Mouse (Mus musculus) MEL (cell line): ENCODE data around the gene Ccdc120. TPM values are rescaled to one million over a fixed set of nuclear protein-coding genes. Genes with fewer than 3 reads are reported as not detected.

Source experiments
- DNase-seq: peaks from one replicate; pipeline ENCODE4 v3.0.0; 2011; ENCODE audit warnings: low read depth, low spot score
- H3K27ac ChIP-seq: 2 replicates; pipeline ENCODE4 v1.5.1; 2012; ENCODE audit warnings: low read depth, mild to moderate bottlenecking, control low read depth, low read length, moderate library complexity; ENCODE audit not compliant: control insufficient read depth
- H3K27me3 ChIP-seq, 2 experiments: fragments of 150-350 bp in 1 of 2; sonication (generic) in 1 of 2; 2 replicates each; pipeline ENCODE4 v1.6.1; 2012; ENCODE audit warnings: low read length in 2 of 2, mild to moderate bottlenecking in 2 of 2, improper control_type of control experiment in 1 of 2, moderate library complexity in 1 of 2; ENCODE audit not compliant: insufficient read depth in 2 of 2, control insufficient read depth in 1 of 2
- H3K36me3 ChIP-seq, 2 experiments: 2 replicates each; pipeline ENCODE4 v1.6.1; 2012 to 2014; ENCODE audit warnings: low read length in 2 of 2, improper control_type of control experiment in 1 of 2, inconsistent platforms in 1 of 2, mild to moderate bottlenecking in 1 of 2; ENCODE audit not compliant: insufficient read depth in 2 of 2, control insufficient read depth in 1 of 2
- H3K4me1 ChIP-seq, 2 experiments: fragments of 150-350 bp in 1 of 2; sonication (generic) in 1 of 2; 2 replicates each; pipeline ENCODE4 v1.6.1; 2012; ENCODE audit warnings: low read length in 2 of 2, improper control_type of control experiment in 1 of 2, mild to moderate bottlenecking in 1 of 2; ENCODE audit not compliant: insufficient read depth in 2 of 2, control insufficient read depth in 1 of 2
- H3K4me3 ChIP-seq, 2 experiments: fragments of 150-350 bp in 1 of 2; sonication (generic) in 1 of 2; 2 replicates each; pipeline ENCODE4 v1.5.1; 2012; ENCODE audit warnings: low read depth in 2 of 2, low read length in 2 of 2, mild to moderate bottlenecking in 2 of 2, moderate library complexity in 2 of 2, control low read depth in 1 of 2, improper control_type of control experiment in 1 of 2; ENCODE audit not compliant: control insufficient read depth in 1 of 2, insufficient read depth in 1 of 2
- H3K79me2 ChIP-seq: 2 replicates; pipeline ENCODE4 v1.6.1; 2012; ENCODE audit warnings: mild to moderate bottlenecking, low read length, moderate library complexity; ENCODE audit not compliant: control insufficient read depth, poor library complexity, insufficient read depth
- H3K9ac ChIP-seq: 2 replicates; pipeline ENCODE4 v1.6.1; 2012; ENCODE audit warnings: low read depth, mild to moderate bottlenecking, control low read depth, low read length, moderate library complexity; ENCODE audit not compliant: control insufficient read depth, poor library complexity, severe bottlenecking
- H3K9me3 ChIP-seq: fragments of 150-350 bp; sonication (generic); replicated peaks from 2 replicates; pipeline ENCODE4 v1.6.1; 2012; ENCODE audit warnings: mild to moderate bottlenecking, low read length, improper control_type of control experiment, moderate library complexity; ENCODE audit not compliant: insufficient read depth
- EP300 ChIP-seq, 2 experiments: IDR thresholded peaks; 2 replicates each; pipeline ENCODE4 v1.6.1; 2011; ENCODE audit warnings: improper control_type of control experiment in 2 of 2, low read length in 2 of 2, low read depth in 1 of 2, mild to moderate bottlenecking in 1 of 2
- ETS1 ChIP-seq: IDR thresholded peaks from 2 replicates; pipeline ENCODE4 v1.6.1; 2012; ENCODE audit warnings: low read depth, mild to moderate bottlenecking, inconsistent platforms, low read length, improper control_type of control experiment, moderate library complexity
- GABPA ChIP-seq: IDR thresholded peaks from 2 replicates; pipeline ENCODE4 v1.6.1; 2012; ENCODE audit warnings: low read depth, mild to moderate bottlenecking, inconsistent platforms, low read length, improper control_type of control experiment, moderate library complexity
- GATA1 ChIP-seq: IDR thresholded peaks from 2 replicates; pipeline ENCODE4 v1.6.1; 2011; ENCODE audit warnings: low read depth, low read length, improper control_type of control experiment
- KAT2A ChIP-seq: conservative IDR thresholded peaks from 2 replicates; pipeline ENCODE4 v1.6.1; 2012; ENCODE audit warnings: low read depth, low read length, improper control_type of control experiment, inconsistent platforms
- MAFK ChIP-seq: IDR thresholded peaks from 2 replicates; pipeline ENCODE4 v1.6.1; 2011; ENCODE audit warnings: low read depth, mild to moderate bottlenecking, low read length, improper control_type of control experiment, borderline replicate concordance
- MXI1 ChIP-seq: IDR thresholded peaks from 2 replicates; pipeline ENCODE4 v1.6.1; 2011; ENCODE audit warnings: mild to moderate bottlenecking, low read depth, low read length, improper control_type of control experiment
- MYB ChIP-seq: IDR thresholded peaks from 2 replicates; pipeline ENCODE4 v1.6.1; 2011; ENCODE audit warnings: mild to moderate bottlenecking, low read depth, low read length, improper control_type of control experiment
- MYC ChIP-seq: IDR thresholded peaks from 2 replicates; pipeline ENCODE4 v1.6.1; 2011; ENCODE audit warnings: low read depth, mild to moderate bottlenecking, low read length, improper control_type of control experiment, moderate library complexity
- NRF1 ChIP-seq: IDR thresholded peaks from 2 replicates; pipeline ENCODE4 v1.6.1; 2014; ENCODE audit warnings: low read depth, mild to moderate bottlenecking, inconsistent platforms, low read length, improper control_type of control experiment, moderate library complexity; ENCODE audit not compliant: poor library complexity, insufficient read depth, severe bottlenecking
- POLR2AphosphoS2 ChIP-seq: IDR thresholded peaks from 2 replicates; pipeline ENCODE4 v1.6.1; 2011; ENCODE audit warnings: low read length, improper control_type of control experiment
- RAD21 ChIP-seq: IDR thresholded peaks from 2 replicates; pipeline ENCODE4 v1.6.1; 2011; ENCODE audit warnings: mild to moderate bottlenecking, low read depth, low read length, improper control_type of control experiment
- TCF12 ChIP-seq: IDR thresholded peaks from 2 replicates; pipeline ENCODE4 v1.6.1; 2014; ENCODE audit warnings: low read depth, mild to moderate bottlenecking, inconsistent platforms, low read length, improper control_type of control experiment, moderate library complexity
- USF1 ChIP-seq: IDR thresholded peaks from 2 replicates; pipeline ENCODE4 v1.6.1; 2014; ENCODE audit warnings: low read depth, mild to moderate bottlenecking, inconsistent platforms, low read length, improper control_type of control experiment, moderate library complexity
- USF2 ChIP-seq, 2 experiments: IDR thresholded peaks; 2 replicates each; pipeline ENCODE4 v1.6.1; 2011 to 2012; ENCODE audit warnings: improper control_type of control experiment in 2 of 2, low read length in 2 of 2, borderline replicate concordance in 1 of 2, inconsistent platforms in 1 of 2, low read depth in 1 of 2, mild to moderate bottlenecking in 1 of 2; ENCODE audit not compliant: insufficient read depth in 1 of 2
- ZKSCAN1 ChIP-seq: IDR thresholded peaks from 2 replicates; pipeline ENCODE4 v1.6.1; 2012; ENCODE audit warnings: low read depth, mild to moderate bottlenecking, inconsistent platforms, low read length, improper control_type of control experiment, moderate library complexity
- ZMIZ1 ChIP-seq: IDR thresholded peaks from 2 replicates; pipeline ENCODE4 v1.6.1; 2012; ENCODE audit warnings: low read depth, mild to moderate bottlenecking, inconsistent platforms, low read length, improper control_type of control experiment, moderate library complexity
- ZNF384 ChIP-seq: IDR thresholded peaks from 2 replicates; pipeline ENCODE4 v1.6.1; 2012; ENCODE audit warnings: low read depth, mild to moderate bottlenecking, inconsistent platforms, low read length, improper control_type of control experiment
- polyA plus RNA-seq, 2 experiments: library from polyadenylated mRNA; stranded (reverse) in 1 of 2; unstranded in 1 of 2; fragments of >175 nt in 1 of 2; fragments of >200 nt in 1 of 2; gene quantifications; 2 replicates each; pipeline versions ENCODE4 v1.2.1 to v1.2.4; 2012; ENCODE audit warnings: low replicate concordance in 2 of 2, low read depth in 1 of 2; ENCODE audit not compliant: insufficient read length in 2 of 2, insufficient read depth in 1 of 2, missing spikeins in 1 of 2
- total RNA-seq: library from RNA; depleted of rRNA; stranded (reverse); fragments of 300-350 nt; gene quantifications from 2 replicates; pipeline ENCODE4 v1.2.3, GENCODE M21; 2012

Ccdc120 gene
- total and polyA plus RNA-seq, 3 experiments, result 3.9 to 12.2 TPM; not detected in 1

DNA sequence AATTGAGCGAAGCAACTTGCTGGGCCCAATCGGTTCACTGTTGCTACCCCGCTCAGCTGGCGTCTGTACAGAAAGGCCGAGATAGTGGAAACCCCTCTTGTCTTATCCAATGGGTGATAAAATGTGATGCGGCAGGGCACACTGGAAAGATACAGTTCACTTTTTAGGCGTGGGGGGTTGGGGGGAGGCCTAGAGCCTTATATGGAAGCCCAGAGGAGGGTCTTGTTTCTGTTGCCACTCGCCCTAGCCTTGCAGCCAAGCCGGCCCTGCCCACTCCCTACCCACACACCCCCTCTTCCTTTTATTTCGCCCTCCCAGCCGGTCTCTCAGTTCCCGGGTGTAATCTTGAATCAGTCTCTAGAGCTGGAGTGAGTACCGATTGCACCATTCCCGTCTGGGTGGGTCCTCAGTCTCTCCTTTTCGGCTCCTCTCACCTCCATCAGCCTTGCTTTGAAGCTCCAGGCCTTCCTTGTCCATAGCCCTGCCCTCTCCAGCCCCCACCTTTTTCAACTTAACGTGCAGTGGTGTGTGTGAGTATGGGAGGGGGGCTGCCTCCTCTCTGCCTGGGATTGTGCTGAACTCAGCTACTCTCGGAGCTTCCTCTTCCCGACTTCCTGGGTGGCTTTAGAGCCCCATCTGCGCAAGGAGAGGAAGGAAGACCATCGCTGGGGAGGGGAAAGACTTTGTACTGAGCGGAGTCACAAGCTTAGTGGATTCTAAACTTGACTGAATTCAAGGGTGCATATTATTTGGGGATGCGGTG is 13.1 kb upstream of the Ccdc120 start (continued):
- TF ChIP-seq GATA1 (peak; percentile 72), MAFK (peak; percentile 85), MYC (no peak; the same call in 1 of the 2 replicates), POLR2AphosphoS2 (no peak)

DNA sequence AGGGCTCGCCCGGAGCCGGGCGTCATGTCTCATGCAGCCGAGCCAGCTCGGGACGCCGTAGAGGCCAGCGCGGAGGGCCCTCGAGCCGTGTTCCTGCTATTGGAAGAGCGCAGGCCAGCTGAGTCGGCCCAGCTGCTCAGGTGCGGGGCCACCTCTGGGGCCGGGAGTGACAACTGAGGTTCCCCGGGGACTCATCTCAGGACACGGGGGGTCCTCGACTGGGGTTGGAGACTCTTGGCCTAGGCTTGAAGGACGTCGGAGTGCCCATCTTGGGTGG is 12.2 kb upstream of the Ccdc120 start:
- Histone ChIP-seq H3K9ac (peak overlapping the region; percentile 60), H3K27ac (peak overlapping the region; percentile 86), H3K27me3 (no peaks in the 10 kb centered on the region), H3K4me1 (peaks cover 10 to 26% of the 10 kb centered on the region in 2 experiments), H3K79me2 (peaks cover 18% of the 10 kb centered on the region), H3K9me3 (no peaks in the 10 kb centered on the region), H3K4me3 (peak overlapping the region; percentile 72 to 75), H3K36me3 (peaks cover 5 to 17% of the 10 kb centered on the region in 2 experiments; a peak in 3 of 4 replicates)
- no peak for DNase-seq
- TF ChIP-seq ZMIZ1 (no peak), MAFK (no peak), KAT2A (no peak), MYC (no peak), EP300 (IDR thresholded peaks at IDR 0.05; ENCODE audit: low read depth in 1 of 2, low read length in 2 of 2) (no peak), ZNF384 (no peak), MXI1 (no peak), ETS1 (no peak; the same call in 1 of the 2 replicates), GABPA (no peak), USF2 (IDR thresholded peaks at IDR 0.05; ENCODE audit: borderline replicate concordance in 1 of 2, insufficient read depth in 1 of 2, low read depth in 1 of 2, low read length in 2 of 2) (no peak), RAD21 (no peak), USF1 (no peak), NRF1 (no peak), POLR2AphosphoS2 (no peak), ZKSCAN1 (no peak), GATA1 (no peak), MYB (no peak), TCF12 (no peak)
